Mouse (Mus musculus): ENCODE measurements around the gene 2310011J03Rik. TPM values are rescaled to one million over a fixed set of nuclear protein-coding genes. Genes with fewer than 3 reads are reported as not detected.

Gene 2310011J03Rik
- total and polyA plus RNA-seq, 3 experiments = 13.3 to 27.3 (median 14.5) TPM

- intact Hi-C loops (cut with DNase I) = loop anchor here (10.0 kb wide), 1 partner anchor 149 kb away; the partner anchor contains the start of genes 1600002K03Rik and Efna2
- DNase-seq = peak; percentile 80 to 85
- Histone ChIP-seq H3K4me3 (peak overlapping the region; percentile 68), H3K27ac (peak overlapping the region; percentile 85), H3K79me2 (replicated peaks; ENCODE audit: control insufficient read depth, insufficient read depth, low read length) (no peaks in the 10 kb centered on the region), H3K27me3 (ENCODE audit: control insufficient read depth, insufficient read depth, low read length) (no peaks in the 10 kb centered on the region), H3K4me1 (ENCODE audit: control insufficient read depth, insufficient read depth, low read length) (peaks cover 8% of the 10 kb centered on the region), H3K36me3 (ENCODE audit: control insufficient read depth, insufficient read depth, low read length) (no peaks in the 10 kb centered on the region), H3K9ac (ENCODE audit: low read depth, low read length) (peak overlapping the region; percentile 87)
- TF ChIP-seq EP300 (IDR thresholded peaks at IDR 0.05; ENCODE audit: insufficient read depth, low read depth, low read length) (peak; percentile 52; the same call in 1 of the 2 replicates), POLR2A (IDR thresholded peaks at IDR 0.05; ENCODE audit: insufficient read depth, low read depth, low read length) (0 out of 2 replicates have a peak, but pooled peaks have one; percentile 30), CTCF (IDR thresholded peaks at IDR 0.05) (peak; percentile 25)
- WGBS = 3% methylated on average over 38 of the region's 46 CpGs
Observed at GRCm38 (mm10) chr10:80323261-80324119, 3.2 kb upstream of the 2310011J03Rik start.

DNA sequence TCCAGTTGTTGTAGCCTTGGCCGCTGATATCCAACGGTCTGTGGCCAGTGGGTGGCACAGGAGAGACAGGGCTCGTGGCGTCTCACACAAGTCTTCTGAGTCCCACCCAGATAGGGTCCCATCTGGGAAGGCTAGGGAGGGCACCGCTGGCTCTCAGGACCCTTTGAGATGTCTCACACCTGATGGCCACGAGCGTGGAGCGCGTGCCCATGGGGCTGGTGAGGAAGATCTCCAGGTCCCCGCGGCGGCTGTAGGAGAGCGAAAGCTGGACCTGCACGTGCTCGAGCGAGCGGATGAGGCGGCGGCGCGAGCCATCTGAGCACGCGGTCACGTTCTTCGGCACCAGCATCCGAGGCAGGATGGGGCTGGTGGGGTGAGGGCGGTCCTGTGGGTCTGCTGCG lies 2.5 kb upstream of the 2310011J03Rik start:
- TF ChIP-seq EP300 (IDR thresholded peaks at IDR 0.05; ENCODE audit: insufficient read depth, low read depth, low read length) = no peak
- 0 out of 2 replicates have a peak, but pooled peaks have one; percentile 2 for TF ChIP-seq CTCF (IDR thresholded peaks at IDR 0.05)
- TF ChIP-seq POLR2A (IDR thresholded peaks at IDR 0.05; ENCODE audit: insufficient read depth, low read depth, low read length) = no peak
- Histone ChIP-seq H3K27me3 (ENCODE audit: control insufficient read depth, insufficient read depth, low read length) (no peaks in the 10 kb centered on the region), H3K27ac (peak overlapping the region; percentile 12), H3K36me3 (ENCODE audit: control insufficient read depth, insufficient read depth, low read length) (no peaks in the 10 kb centered on the region), H3K79me2 (replicated peaks; ENCODE audit: control insufficient read depth, insufficient read depth, low read length) (no peaks in the 10 kb centered on the region), H3K9ac (ENCODE audit: low read depth, low read length) (peak overlapping the region; percentile 87), H3K4me1 (ENCODE audit: control insufficient read depth, insufficient read depth, low read length) (peaks cover 8% of the 10 kb centered on the region), H3K4me3 (peak overlapping the region; percentile 68)
- intact Hi-C loops (cut with DNase I) = loop anchor here (10.0 kb wide), 1 partner anchor 148 kb away; the partner anchor contains the start of genes 1600002K03Rik and Efna2
- 8% methylated on average over 28 of the region's 28 CpGs for WGBS
- peak; percentile 56 to 58 for DNase-seq

- no peak overlapping the region for H3K27ac ChIP-seq
- H3K79me2 ChIP-seq (replicated peaks; ENCODE audit: control insufficient read depth, insufficient read depth, low read length) = no peaks in the 10 kb centered on the region
- H3K27me3 ChIP-seq (ENCODE audit: control insufficient read depth, insufficient read depth, low read length) = no peaks in the 10 kb centered on the region
- no peak overlapping the region for H3K4me3 ChIP-seq
- no peak for DNase-seq
- H3K36me3 ChIP-seq (ENCODE audit: control insufficient read depth, insufficient read depth, low read length) = no peaks in the 10 kb centered on the region
- TF ChIP-seq EP300 (IDR thresholded peaks at IDR 0.05; ENCODE audit: insufficient read depth, low read depth, low read length) (no peak), CTCF (IDR thresholded peaks at IDR 0.05) (no peak), POLR2A (IDR thresholded peaks at IDR 0.05; ENCODE audit: insufficient read depth, low read depth, low read length) (no peak)
- H3K9ac ChIP-seq (ENCODE audit: low read depth, low read length) = no peak overlapping the region
- WGBS = 93% methylated on average over 21 of the region's 21 CpGs
- intact Hi-C loops (cut with DNase I) = loop anchor here (10.0 kb wide), 1 partner anchor 147 kb away; the partner anchor contains the start of genes 1600002K03Rik and Efna2
- peaks cover 8% of the 10 kb centered on the region for H3K4me1 ChIP-seq (ENCODE audit: control insufficient read depth, insufficient read depth, low read length)
Observed at GRCm38 (mm10) chr10:80321670-80322581, 1.6 kb upstream of the 2310011J03Rik start.

GRCm38 (mm10) chr10:80321014-80321669 lies 805 bp upstream of the 2310011J03Rik start:
- Histone ChIP-seq H3K36me3 (ENCODE audit: control insufficient read depth, insufficient read depth, low read length) (no peaks in the 10 kb centered on the region), H3K9ac (ENCODE audit: low read depth, low read length) (no peak overlapping the region), H3K4me1 (ENCODE audit: control insufficient read depth, insufficient read depth, low read length) (peaks cover 11% of the 10 kb centered on the region), H3K4me3 (no peak overlapping the region), H3K27me3 (ENCODE audit: control insufficient read depth, insufficient read depth, low read length) (no peaks in the 10 kb centered on the region), H3K27ac (no peak overlapping the region), H3K79me2 (replicated peaks; ENCODE audit: control insufficient read depth, insufficient read depth, low read length) (no peaks in the 10 kb centered on the region)
- WGBS = 66% methylated on average over 6 of the region's 6 CpGs
- TF ChIP-seq CTCF (IDR thresholded peaks at IDR 0.05) (no peak), EP300 (IDR thresholded peaks at IDR 0.05; ENCODE audit: insufficient read depth, low read depth, low read length) (no peak), POLR2A (IDR thresholded peaks at IDR 0.05; ENCODE audit: insufficient read depth, low read depth, low read length) (no peak)
- DNase-seq = no peak
- intact Hi-C loops (cut with DNase I) = loop anchor here (10.0 kb wide), 1 partner anchor 146 kb away; the partner anchor contains the start of genes 1600002K03Rik and Efna2

DNA sequence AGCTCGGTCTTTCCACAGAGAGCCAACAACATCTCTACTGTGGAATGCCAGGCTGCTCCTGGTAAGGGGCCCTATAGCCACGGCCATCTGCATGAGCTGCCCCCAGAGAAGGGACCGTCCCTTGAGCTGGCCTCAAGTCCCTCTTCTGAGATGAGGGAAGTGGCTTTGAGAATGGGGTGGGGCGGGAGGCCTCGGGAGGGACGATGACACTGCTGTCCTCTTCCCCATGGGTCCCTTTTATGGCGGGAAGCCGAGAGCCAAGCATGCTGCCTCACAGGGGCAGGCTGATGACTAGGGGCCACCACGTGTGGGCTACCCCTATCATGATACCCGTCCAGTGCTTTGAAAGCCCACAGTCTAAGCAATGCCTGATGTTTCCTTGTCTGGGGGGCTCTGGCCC lies 3.3 kb downstream of the 2310011J03Rik start:
- Histone ChIP-seq H3K27me3 (ENCODE audit: control insufficient read depth, insufficient read depth, low read length) (no peaks in the 10 kb centered on the region), H3K27ac (no peak overlapping the region), H3K4me1 (ENCODE audit: control insufficient read depth, insufficient read depth, low read length) (peaks cover 9% of the 10 kb centered on the region), H3K4me3 (no peak overlapping the region), H3K9ac (ENCODE audit: low read depth, low read length) (no peak overlapping the region), H3K79me2 (replicated peaks; ENCODE audit: control insufficient read depth, insufficient read depth, low read length) (no peaks in the 10 kb centered on the region), H3K36me3 (ENCODE audit: control insufficient read depth, insufficient read depth, low read length) (no peaks in the 10 kb centered on the region)
- no peak for DNase-seq
- intact Hi-C loops (cut with DNase I) = no loop called here
- WGBS = 48% methylated on average over 10 of the region's 10 CpGs
- no peak for TF ChIP-seq CTCF (IDR thresholded peaks at IDR 0.05)
- no peak for TF ChIP-seq EP300 (IDR thresholded peaks at IDR 0.05; ENCODE audit: insufficient read depth, low read depth, low read length)
- no peak for TF ChIP-seq POLR2A (IDR thresholded peaks at IDR 0.05; ENCODE audit: insufficient read depth, low read depth, low read length)
